In the genomic region with DNA sequence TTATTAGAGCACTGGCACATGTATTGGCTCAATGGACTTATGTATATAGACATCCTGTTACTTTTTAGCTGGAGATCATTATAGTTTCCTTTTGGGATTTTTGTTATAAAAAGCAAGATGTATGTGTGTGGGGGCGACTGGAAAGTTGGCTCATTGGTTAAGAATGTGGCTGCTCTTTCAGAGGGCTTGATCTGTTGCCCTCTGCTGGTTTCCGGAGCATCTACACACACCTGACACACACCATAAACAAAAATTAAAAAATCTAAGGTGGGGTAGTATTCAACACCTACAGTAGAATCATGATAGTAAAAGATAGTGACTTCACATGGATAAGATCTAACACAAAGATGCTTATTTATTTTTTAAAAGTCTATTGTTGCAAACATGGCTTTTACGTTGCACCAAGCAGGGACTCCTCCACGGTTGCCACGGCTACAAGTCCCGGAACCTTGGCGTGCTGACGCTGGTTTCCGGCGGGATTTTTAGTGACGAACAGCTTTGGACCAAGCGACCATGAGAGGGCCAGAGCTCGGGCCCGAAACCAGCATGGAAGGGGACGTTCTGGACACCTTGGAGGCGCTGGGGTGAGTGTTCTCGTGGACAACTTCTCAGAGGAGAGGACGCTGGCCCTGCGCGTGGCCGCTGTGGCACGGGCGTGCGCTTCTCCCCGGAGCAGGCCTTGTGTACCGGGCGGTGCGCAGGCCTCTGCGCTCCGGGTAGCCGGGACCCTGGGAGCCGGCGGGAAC, we compare ENCODE assay signal across 8 mouse cellular contexts. TPM values are rescaled to one million over a fixed set of nuclear protein-coding genes. Genes with fewer than 3 reads are reported as not detected.
DNase-seq lines count a peak whose midpoint lies in the region; ATAC-seq and TF ChIP-seq lines count a peak whose summit lies in the region.

Gene Fam98b (plus strand): TSS at position 485 of the 746 bp plus-strand sequence.

- H3K36me3 ChIP-seq in CH12.LX (replicated peaks in 1 of 2; ENCODE audit: control insufficient read depth in 1 of 2, insufficient read depth in 1 of 2, low read length in 1 of 2), result peaks cover 0 to 12% of the 10 kb centered on the region in 2 experiments
- no peaks in the 10 kb centered on the region for H3K36me3 ChIP-seq in forebrain, embryonic 11.5 days (ENCODE audit: control insufficient read depth, insufficient read depth, low read length)
- H3K36me3 ChIP-seq in heart, embryonic 16.5 days (ENCODE audit: control insufficient read depth, insufficient read depth), result no peaks in the 10 kb centered on the region
- H3K36me3 ChIP-seq in liver, embryonic 15.5 days (replicated peaks), result no peaks in the 10 kb centered on the region
- H3K36me3 ChIP-seq in neural tube, embryonic 12.5 days, result no peaks in the 10 kb centered on the region

- under 1% methylated on average over 33 of the region's 33 CpGs for WGBS in forebrain, embryonic 11.5 days
- WGBS in heart, embryonic 16.5 days, result 1% methylated on average over 33 of the region's 33 CpGs
- WGBS in liver, embryonic 15.5 days (ENCODE audit: insufficient replicate concordance), result 0% methylated on average over 29 of the region's 33 CpGs
- under 1% methylated on average over 33 of the region's 33 CpGs for WGBS in neural tube, embryonic 12.5 days

- peak; percentile 35; the same call in 1 of the 2 replicates for TF ChIP-seq EP300 in CH12.LX (IDR thresholded peaks at IDR 0.05; ENCODE audit: low read length)

- peaks cover 4% of the 10 kb centered on the region for H3K27me3 ChIP-seq in CH12.LX (replicated peaks)
- H3K27me3 ChIP-seq in forebrain, embryonic 11.5 days (ENCODE audit: control insufficient read depth, insufficient read depth, low read length), result no peaks in the 10 kb centered on the region
- H3K27me3 ChIP-seq in heart, embryonic 16.5 days (ENCODE audit: control insufficient read depth, insufficient read depth, low read length), result no peaks in the 10 kb centered on the region
- peaks cover 2% of the 10 kb centered on the region; the same call in 1 of the 2 replicates for H3K27me3 ChIP-seq in liver, embryonic 15.5 days
- no peaks in the 10 kb centered on the region for H3K27me3 ChIP-seq in neural tube, embryonic 12.5 days (replicated peaks)

- peak within 1 kb of the TSS; percentile 74 to 98 (median 79) for H3K4me3 ChIP-seq in CH12.LX (replicated peaks in 1 of 3; ENCODE audit: low read depth in 2 of 3, low read length in 2 of 3, poor library complexity in 1 of 3)
- H3K4me3 ChIP-seq in forebrain, embryonic 11.5 days (ENCODE audit: low read depth, low read length), result peak within 1 kb of the TSS; percentile 89
- H3K4me3 ChIP-seq in heart, embryonic 16.5 days (ENCODE audit: low read length), result peak within 1 kb of the TSS; percentile 98
- peak within 1 kb of the TSS; percentile 88 for H3K4me3 ChIP-seq in liver, embryonic 15.5 days (replicated peaks)
- H3K4me3 ChIP-seq in neural tube, embryonic 12.5 days, result peak within 1 kb of the TSS; percentile 87

- peaks cover 20% of the 10 kb centered on the region for H3K79me2 ChIP-seq in CH12.LX (replicated peaks; ENCODE audit: control insufficient read depth, extremely low read depth, insufficient read depth, poor library complexity, severe bottlenecking)

- H3K9me3 ChIP-seq in CH12.LX (replicated peaks; ENCODE audit: low read length), result no peaks in the 10 kb centered on the region
- no peaks in the 10 kb centered on the region for H3K9me3 ChIP-seq in forebrain, embryonic 11.5 days (ENCODE audit: control insufficient read depth, low read length)
- H3K9me3 ChIP-seq in heart, embryonic 16.5 days (replicated peaks; ENCODE audit: control insufficient read depth, low read length), result no peaks in the 10 kb centered on the region
- H3K9me3 ChIP-seq in liver, embryonic 15.5 days (replicated peaks), result no peaks in the 10 kb centered on the region
- no peaks in the 10 kb centered on the region for H3K9me3 ChIP-seq in neural tube, embryonic 12.5 days

- peak; percentile 53 to 75 for TF ChIP-seq CTCF in CH12.LX (conservative IDR thresholded peaks at IDR 0.05 in 1 of 2, IDR thresholded peaks at IDR 0.05 in 1 of 2; ENCODE audit: low read depth in 2 of 2, low read length in 2 of 2)

- in situ Hi-C loops in CH12.LX (cut with MboI; ENCODE audit: low pct_ligation_motif_present, low pct_unique_long_range_greater_than_20kb, low sequenced_read_pairs), result no loop called here

- ATAC-seq in forebrain, embryonic 11.5 days (replicated peaks; ENCODE audit: low FRiP score), result peak; percentile 96
- ATAC-seq in heart, embryonic 16.5 days (replicated peaks; ENCODE audit: extremely low read depth, insufficient read depth, low FRiP score), result peak; percentile 92
- peak; percentile 84 for ATAC-seq in liver, embryonic 15.5 days (ENCODE audit: insufficient read depth)
- ATAC-seq in neural tube, embryonic 12.5 days (ENCODE audit: low FRiP score, low read depth), result peak; percentile 97

- H3K4me2 ChIP-seq in CH12.LX (ENCODE audit: insufficient read depth, low read depth, poor library complexity, severe bottlenecking), result peak within 1 kb of the TSS; percentile 99
- peak within 1 kb of the TSS; percentile 63 for H3K4me2 ChIP-seq in forebrain, embryonic 11.5 days (ENCODE audit: low read depth, low read length, severe bottlenecking)
- peak within 1 kb of the TSS; percentile 84 for H3K4me2 ChIP-seq in heart, embryonic 16.5 days (ENCODE audit: low read depth, low read length)
- peak within 1 kb of the TSS; percentile 74 for H3K4me2 ChIP-seq in liver, embryonic 15.5 days
- H3K4me2 ChIP-seq in neural tube, embryonic 12.5 days (replicated peaks), result peak within 1 kb of the TSS; percentile 84

- peak; percentile 91 for DNase-seq in CH12.LX (ENCODE audit: extremely low read depth)
- peak; percentile 93 for DNase-seq in c-Kit-positive CD71-positive TER-119-negative erythroid progenitor cells, embryonic 14.5 days (ENCODE audit: low read depth)
- peak; percentile 94 for DNase-seq in forebrain, embryonic 11.5 days (ENCODE audit: low spot score)
- peak; percentile 90 to 93 for DNase-seq in kidney, postnatal 36 days
- peak; percentile 95 for DNase-seq in telencephalon, adult 2 months (ENCODE audit: low read depth, low spot score)

- TF ChIP-seq POLR2A in CH12.LX (IDR thresholded peaks at IDR 0.05; ENCODE audit: low read depth, low read length), result peak; percentile 86

- H3K4me1 ChIP-seq in CH12.LX (ENCODE audit: control insufficient read depth in 1 of 2, insufficient read depth in 2 of 2), result peaks cover 0 to 33% of the 10 kb centered on the region in 2 experiments; a peak in 2 of 4 replicates
- H3K4me1 ChIP-seq in forebrain, embryonic 11.5 days (replicated peaks; ENCODE audit: control insufficient read depth, insufficient read depth, low read length), result no peaks in the 10 kb centered on the region
- H3K4me1 ChIP-seq in heart, embryonic 16.5 days (ENCODE audit: control insufficient read depth, insufficient read depth, low read length), result peaks cover 7% of the 10 kb centered on the region
- H3K4me1 ChIP-seq in liver, embryonic 15.5 days (replicated peaks), result peaks cover 11% of the 10 kb centered on the region
- H3K4me1 ChIP-seq in neural tube, embryonic 12.5 days, result peaks cover 9% of the 10 kb centered on the region

- H3K9ac ChIP-seq in CH12.LX (ENCODE audit: insufficient read depth, low read depth), result peak within 1 kb of the TSS; percentile 96
- peak within 1 kb of the TSS; percentile 96 for H3K9ac ChIP-seq in forebrain, embryonic 11.5 days (ENCODE audit: low read length)
- H3K9ac ChIP-seq in heart, embryonic 16.5 days (ENCODE audit: low read length), result peak within 1 kb of the TSS; percentile 99
- H3K9ac ChIP-seq in liver, embryonic 15.5 days, result peak within 1 kb of the TSS; percentile 84
- H3K9ac ChIP-seq in neural tube, embryonic 12.5 days, result peak within 1 kb of the TSS; percentile 91

- peak within 1 kb of the TSS; percentile 63; the same call in 1 of the 2 replicates for H3K27ac ChIP-seq in CH12.LX (ENCODE audit: insufficient read depth, low read depth)
- peak within 1 kb of the TSS; percentile 86 for H3K27ac ChIP-seq in forebrain, embryonic 11.5 days (ENCODE audit: low read depth, low read length)
- H3K27ac ChIP-seq in heart, embryonic 16.5 days (ENCODE audit: low read length), result peak within 1 kb of the TSS; percentile 88
- peak within 1 kb of the TSS; percentile 70; the same call in 1 of the 2 replicates for H3K27ac ChIP-seq in liver, embryonic 15.5 days (replicated peaks)
- peak within 1 kb of the TSS; percentile 82; the same call in 1 of the 2 replicates for H3K27ac ChIP-seq in neural tube, embryonic 12.5 days

- dilution Hi-C loops in CH12.LX (cut with MboI; ENCODE audit: extremely low pct_ligation_motif_present, extremely low pct_unique_long_range_greater_than_20kb, low sequenced_read_pairs), result no loop called here

- peak; percentile 31 for TF ChIP-seq RAD21 in CH12.LX (IDR thresholded peaks at IDR 0.05; ENCODE audit: low read depth, low read length)

TF ChIP-seq in CH12.LX, 34 proteins besides CTCF, POLR2A, EP300 and RAD21 (continues in another document):
- peak; percentile 84; the same call in 1 of the 2 replicates for TF ChIP-seq TBP (conservative IDR thresholded peaks at IDR 0.05; ENCODE audit: low read depth, low read length)
- TF ChIP-seq MAZ (IDR thresholded peaks at IDR 0.05; ENCODE audit: low read depth, low read length), result peak; percentile 71; the same call in 1 of the 2 replicates
- TF ChIP-seq MYC (IDR thresholded peaks at IDR 0.05; ENCODE audit: low read depth, low read length), result peak; percentile 50
- TF ChIP-seq RCOR1 (conservative IDR thresholded peaks at IDR 0.05; ENCODE audit: low read depth, low read length), result no peak
- peak; percentile 87 for TF ChIP-seq NELFE (IDR thresholded peaks at IDR 0.05; ENCODE audit: low read depth, low read length)
- TF ChIP-seq IRF4 (IDR thresholded peaks at IDR 0.05; ENCODE audit: low read depth, low read length), result peak; percentile 68; the same call in 1 of the 2 replicates
- peak; percentile 83 for TF ChIP-seq TCF12 (IDR thresholded peaks at IDR 0.05; ENCODE audit: low read depth, low read length)
- TF ChIP-seq USF1 (IDR thresholded peaks at IDR 0.05; ENCODE audit: low read depth, low read length), result no peak
- peak; percentile 68; the same call in 1 of the 2 replicates for TF ChIP-seq KAT2A (IDR thresholded peaks at IDR 0.05; ENCODE audit: insufficient replicate concordance, low read length)
- TF ChIP-seq CHD2 (IDR thresholded peaks at IDR 0.05; ENCODE audit: low read length), result no peak
- no peak for TF ChIP-seq PAX5 (IDR thresholded peaks at IDR 0.05; ENCODE audit: low read length)
- peak; percentile 54 for TF ChIP-seq SMC3 (IDR thresholded peaks at IDR 0.05; ENCODE audit: low read depth, low read length)
- TF ChIP-seq MEF2A (IDR thresholded peaks at IDR 0.05; ENCODE audit: borderline replicate concordance, low read depth, low read length), result peak; percentile 71; the same call in 1 of the 2 replicates

RNA-seq across cellular contexts. Expression of gene Fam98b, which starts in this region (rescaled TPM):
- total RNA-seq in CH12.LX (2012; rRNA removed) (11.1 and 13.1 TPM in 2 replicates), CH12.LX (2014; rRNA removed) (22.3 and 22.8 TPM in 2 replicates)
- polyA plus RNA-seq in CH12.LX (2012; ENCODE audit: insufficient read length, low read depth), result 83.5 and 84.8 TPM in 2 replicates
- 9.2 and 10.2 TPM in 2 replicates for polyA plus RNA-seq in forebrain, embryonic 11.5 days (2014; fragmentation: Nextera tagmentation; extraction: Ambion mirVana)
- polyA plus RNA-seq in heart, embryonic 16.5 days (2015; fragmentation: Nextera tagmentation; extraction: Ambion mirVana), result 4.6 and 6.8 TPM in 2 replicates
- polyA plus RNA-seq in liver, embryonic 15.5 days (2015; fragmentation: Nextera tagmentation; extraction: Ambion mirVana), result 2.5 and 2.7 TPM in 2 replicates
- polyA plus RNA-seq in neural tube, embryonic 12.5 days (2016; fragmentation: Nextera tagmentation; extraction: Ambion mirVana), result 14.8 and 18.6 TPM in 2 replicates

Comparison
In these comparisons a context has a peak if more than half of its experiments do, and no peak if none do; other contexts are left out.
1. Peak in every context shown above with its lines: DNase-seq, ATAC-seq, H3K4me3 ChIP-seq and H3K27ac ChIP-seq.